Mouse (Mus musculus) spleen, adult 2 months (tissue): ENCODE data around the gene Pdxp.

Experiments used
- CTCF ChIP-seq: fragments of 200-500 bp; IDR thresholded peaks from 2 replicates; pipeline ENCODE4 v1.5.1; 2011; ENCODE audit warnings: mild to moderate bottlenecking, inconsistent platforms; ENCODE audit not compliant: insufficient read depth, insufficient read length, insufficient replicate concordance; ENCODE audit errors: extremely low read depth
- POLR2A ChIP-seq: fragments of 200-500 bp; IDR thresholded peaks from 2 replicates; pipeline ENCODE4 v1.6.1; 2011; ENCODE audit warnings: low read depth, low read length, inconsistent platforms

DNA sequence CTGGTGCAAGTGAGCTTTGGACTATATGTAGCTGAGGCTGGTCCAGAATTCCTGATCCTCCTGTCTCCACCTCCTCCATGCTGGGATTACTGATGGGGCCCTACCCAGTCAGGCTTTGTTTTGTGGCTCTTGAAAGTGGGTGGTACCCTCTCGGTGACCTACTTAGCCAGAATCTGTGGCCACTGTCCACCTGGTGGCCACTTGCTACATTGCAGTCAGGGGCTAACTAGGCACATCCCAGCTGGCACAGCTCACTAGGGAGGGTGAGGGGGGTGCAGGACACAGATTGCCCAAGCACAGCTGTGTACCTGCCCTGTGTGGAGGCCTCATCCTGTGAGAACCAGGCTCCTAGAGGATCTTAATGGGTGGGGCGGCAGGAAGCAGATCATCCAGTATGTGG, 49.2 kb downstream of the Pdxp start:
- peak; percentile 47; the same call in 1 of the 2 replicates for TF ChIP-seq CTCF
- TF ChIP-seq POLR2A = no peak
